Mouse (Mus musculus) 416B (cell line): ENCODE data around the gene Nphs1.

ENCODE experiments used
- DNase-seq: peaks from one replicate; pipeline ENCODE4 v3.0.0; 2011; ENCODE audit warnings: low read depth

The Nphs1 gene

GRCm38 (mm10) chr7:30457629-30458330 lies at the start of gene Nphs1, which contains the start of gene Kirrel2:
Gene Nphs1, plus strand, starts transcription at chr7:30458315.
Gene Kirrel2, minus strand, starts transcription at chr7:30457690.
- DNase-seq: no peak

GRCm38 (mm10) chr7:30408639-30409038 lies 49.5 kb upstream of the Nphs1 start:
- peak; percentile 14 for DNase-seq

GRCm38 (mm10) chr7:30409789-30410188 lies 48.3 kb upstream of the Nphs1 start:
- DNase-seq: no peak

GRCm38 (mm10) chr7:30411023-30411422 lies 47.1 kb upstream of the Nphs1 start:
- DNase-seq: peak; percentile 61

GRCm38 (mm10) chr7:30412735-30413147 lies 45.4 kb upstream of the Nphs1 start:
- peak; percentile 71 for DNase-seq

- DNase-seq: no peak
Observed at GRCm38 (mm10) chr7:30413596-30413995, 44.5 kb upstream of the Nphs1 start, which contains the start of gene Tyrobp. Gene Tyrobp, plus strand, starts transcription at chr7:30413760.

- peak; percentile 81 for DNase-seq
Observed at GRCm38 (mm10) chr7:30417856-30418255, 40.3 kb upstream of the Nphs1 start.

- peak; percentile 94 for DNase-seq
Observed at GRCm38 (mm10) chr7:30419561-30420499, 38.3 kb upstream of the Nphs1 start, which contains the start of gene Hcst. Gene Hcst, minus strand, starts transcription at chr7:30419854.

GRCm38 (mm10) chr7:30420673-30421072 lies 37.4 kb upstream of the Nphs1 start:
- DNase-seq: no peak

- peak; percentile 93 for DNase-seq
Observed at GRCm38 (mm10) chr7:30421175-30421889, 36.8 kb upstream of the Nphs1 start, which contains the start of gene Nfkbid. Gene Nfkbid, plus strand, starts transcription at chr7:30421732.

GRCm38 (mm10) chr7:30421890-30422435 lies 36.2 kb upstream of the Nphs1 start:
- peak; percentile 88 for DNase-seq

GRCm38 (mm10) chr7:30422560-30422959 lies 35.6 kb upstream of the Nphs1 start:
- peak; percentile 31 for DNase-seq

- peak; percentile 43 for DNase-seq
Observed at GRCm38 (mm10) chr7:30423071-30423641, 35.0 kb upstream of the Nphs1 start.

GRCm38 (mm10) chr7:30429327-30429726 lies 28.8 kb upstream of the Nphs1 start:
- DNase-seq: peak; percentile 10

- DNase-seq: no peak
Observed at GRCm38 (mm10) chr7:30430191-30430590, 27.9 kb upstream of the Nphs1 start.

- peak; percentile 80 for DNase-seq
Observed at GRCm38 (mm10) chr7:30431793-30432192, 26.3 kb upstream of the Nphs1 start.

- peak; percentile 59 for DNase-seq
Observed at GRCm38 (mm10) chr7:30434238-30434637, 23.9 kb upstream of the Nphs1 start.

- DNase-seq: no peak
Observed at GRCm38 (mm10) chr7:30434701-30435100, 23.4 kb upstream of the Nphs1 start.

- DNase-seq: no peak
Observed at GRCm38 (mm10) chr7:30435156-30435555, 23.0 kb upstream of the Nphs1 start.

- DNase-seq: peak; percentile 12
Observed at GRCm38 (mm10) chr7:30436879-30437278, 21.2 kb upstream of the Nphs1 start.

GRCm38 (mm10) chr7:30439734-30440133 lies 18.4 kb upstream of the Nphs1 start:
- DNase-seq: no peak
